Mouse (Mus musculus) CH12.LX (cell line): ENCODE measurements around the gene Tmem42. TPM values are rescaled to one million over a fixed set of nuclear protein-coding genes. Genes with fewer than 3 reads are reported as not detected.

ENCODE experiments used
- DNase-seq: peaks from one replicate; pipeline ENCODE4 v3.0.0-alpha.2; 2013; ENCODE audit errors: extremely low read depth
- H3K27ac ChIP-seq: 2 replicates; pipeline ENCODE4 v1.5.1; 2012; ENCODE audit warnings: low read depth, mild to moderate bottlenecking, control low read depth, moderate library complexity; ENCODE audit not compliant: insufficient read depth
- H3K27me3 ChIP-seq: replicated peaks from 2 replicates; pipeline ENCODE3; 2012; ENCODE audit warnings: inconsistent platforms
- H3K36me3 ChIP-seq, 2 experiments: replicated peaks in 1 of 2; 2 replicates each; pipeline versions ENCODE3 to v1.6.1; 2012; ENCODE audit warnings: inconsistent platforms in 1 of 2, low read length in 1 of 2, mild to moderate bottlenecking in 1 of 2, mixed read lengths in 1 of 2, moderate library complexity in 1 of 2; ENCODE audit not compliant: control insufficient read depth in 1 of 2, insufficient read depth in 1 of 2
- H3K4me1 ChIP-seq, 2 experiments: 2 replicates each; pipeline ENCODE4 v1.6.1; 2012; ENCODE audit warnings: inconsistent platforms in 1 of 2, moderate library complexity in 1 of 2; ENCODE audit not compliant: insufficient read depth in 2 of 2, control insufficient read depth in 1 of 2
- H3K4me2 ChIP-seq: 2 replicates; pipeline ENCODE4 v1.6.1; 2012; ENCODE audit warnings: low read depth, mild to moderate bottlenecking, control low read depth; ENCODE audit not compliant: poor library complexity, insufficient read depth, severe bottlenecking
- H3K4me3 ChIP-seq, 3 experiments: fragments of 150-350 bp in 1 of 3; sonication (generic) in 1 of 3; replicated peaks in 1 of 3; 2 replicates each; pipeline versions ENCODE3 to v1.5.1; 2011 to 2012; ENCODE audit warnings: low read depth in 2 of 3, low read length in 2 of 3, mild to moderate bottlenecking in 2 of 3, moderate library complexity in 2 of 3, control low read depth in 1 of 3, improper control_type of control experiment in 1 of 3, inconsistent platforms in 1 of 3, mixed read lengths in 1 of 3; ENCODE audit not compliant: poor library complexity in 1 of 3
- H3K79me2 ChIP-seq: replicated peaks from 2 replicates; pipeline ENCODE4 v1.6.1; 2012; ENCODE audit warnings: mild to moderate bottlenecking, moderate library complexity; ENCODE audit not compliant: control insufficient read depth, poor library complexity, insufficient read depth, severe bottlenecking; ENCODE audit errors: extremely low read depth
- H3K9ac ChIP-seq: 2 replicates; pipeline ENCODE4 v1.6.1; 2012; ENCODE audit warnings: low read depth, mild to moderate bottlenecking, control low read depth, moderate library complexity; ENCODE audit not compliant: insufficient read depth
- H3K9me3 ChIP-seq: replicated peaks from 2 replicates; pipeline ENCODE3; 2012; ENCODE audit warnings: low read length, inconsistent platforms, mixed read lengths
- BHLHE40 ChIP-seq: IDR thresholded peaks from 2 replicates; pipeline ENCODE4 v1.6.1; 2011; ENCODE audit warnings: mild to moderate bottlenecking, low read depth, low read length, improper control_type of control experiment
- CHD1 ChIP-seq: IDR thresholded peaks from 2 replicates; pipeline ENCODE4 v1.6.1; 2012; ENCODE audit warnings: low read depth, low read length, improper control_type of control experiment, inconsistent platforms
- CHD2 ChIP-seq: IDR thresholded peaks from 2 replicates; pipeline ENCODE4 v1.6.1; 2011; ENCODE audit warnings: low read length, improper control_type of control experiment
- CTCF ChIP-seq, 2 experiments: IDR thresholded peaks in 1 of 2; conservative IDR thresholded peaks in 1 of 2; 2 replicates each; pipeline ENCODE4 v1.5.1; 2011 to 2012; ENCODE audit warnings: low read depth in 2 of 2, low read length in 2 of 2, improper control_type of control experiment in 1 of 2, inconsistent platforms in 1 of 2, mild to moderate bottlenecking in 1 of 2, moderate library complexity in 1 of 2
- E2F4 ChIP-seq: IDR thresholded peaks from 2 replicates; pipeline ENCODE4 v1.6.1; 2011; ENCODE audit warnings: low read depth, low read length, improper control_type of control experiment; ENCODE audit not compliant: insufficient replicate concordance
- ELF1 ChIP-seq: IDR thresholded peaks from 2 replicates; pipeline ENCODE4 v1.6.1; 2014; ENCODE audit warnings: low read depth, mild to moderate bottlenecking, inconsistent platforms, low read length, improper control_type of control experiment
- EP300 ChIP-seq: IDR thresholded peaks from 2 replicates; pipeline ENCODE4 v1.6.1; 2011; ENCODE audit warnings: low read length, improper control_type of control experiment
- ETS1 ChIP-seq: conservative IDR thresholded peaks from 2 replicates; pipeline ENCODE4 v1.6.1; 2012; ENCODE audit warnings: low read depth, mild to moderate bottlenecking, inconsistent platforms, low read length, improper control_type of control experiment, moderate library complexity
- GABPA ChIP-seq: IDR thresholded peaks from 2 replicates; pipeline ENCODE4 v1.6.1; 2012; ENCODE audit warnings: low read depth, low read length, improper control_type of control experiment, inconsistent platforms; ENCODE audit not compliant: insufficient replicate concordance
- HCFC1 ChIP-seq: IDR thresholded peaks from 2 replicates; pipeline ENCODE4 v1.6.1; 2012; ENCODE audit warnings: low read depth, mild to moderate bottlenecking, inconsistent platforms, low read length, improper control_type of control experiment
- IRF4 ChIP-seq: IDR thresholded peaks from 2 replicates; pipeline ENCODE4 v1.6.1; 2014; ENCODE audit warnings: low read depth, mild to moderate bottlenecking, inconsistent platforms, low read length, improper control_type of control experiment
- JUN ChIP-seq: IDR thresholded peaks from 2 replicates; pipeline ENCODE4 v1.6.1; 2011; ENCODE audit warnings: low read depth, mild to moderate bottlenecking, low read length, improper control_type of control experiment, moderate library complexity; ENCODE audit not compliant: insufficient read depth
- JUND ChIP-seq: conservative IDR thresholded peaks from 2 replicates; pipeline ENCODE4 v1.6.1; 2011; ENCODE audit warnings: low read depth, low read length, improper control_type of control experiment
- KAT2A ChIP-seq: IDR thresholded peaks from 2 replicates; pipeline ENCODE4 v1.6.1; 2012; ENCODE audit warnings: low read length, improper control_type of control experiment, inconsistent platforms; ENCODE audit not compliant: insufficient replicate concordance
- MAFK ChIP-seq: IDR thresholded peaks from 2 replicates; pipeline ENCODE4 v1.6.1; 2011; ENCODE audit warnings: low read length, improper control_type of control experiment; ENCODE audit not compliant: insufficient replicate concordance
- MAX ChIP-seq: IDR thresholded peaks from 2 replicates; pipeline ENCODE4 v1.6.1; 2011; ENCODE audit warnings: low read length, improper control_type of control experiment
- MAZ ChIP-seq: IDR thresholded peaks from 2 replicates; pipeline ENCODE4 v1.6.1; 2012; ENCODE audit warnings: low read depth, mild to moderate bottlenecking, inconsistent platforms, low read length, improper control_type of control experiment, moderate library complexity
- MEF2A ChIP-seq: IDR thresholded peaks from 2 replicates; pipeline ENCODE4 v1.6.1; 2014; ENCODE audit warnings: low read depth, mild to moderate bottlenecking, inconsistent platforms, low read length, improper control_type of control experiment, borderline replicate concordance
- MXI1 ChIP-seq: IDR thresholded peaks from 2 replicates; pipeline ENCODE4 v1.6.1; 2011; ENCODE audit warnings: mild to moderate bottlenecking, low read depth, low read length, improper control_type of control experiment
- MYC ChIP-seq: IDR thresholded peaks from 2 replicates; pipeline ENCODE4 v1.6.1; 2011; ENCODE audit warnings: low read depth, mild to moderate bottlenecking, improper control_type of control experiment, low read length
- NELFE ChIP-seq: IDR thresholded peaks from 2 replicates; pipeline ENCODE4 v1.6.1; 2011; ENCODE audit warnings: low read depth, low read length, improper control_type of control experiment
- NRF1 ChIP-seq: IDR thresholded peaks from 2 replicates; pipeline ENCODE4 v1.6.1; 2014; ENCODE audit warnings: low read depth, mild to moderate bottlenecking, inconsistent platforms, low read length, improper control_type of control experiment, moderate library complexity
- PAX5 ChIP-seq: IDR thresholded peaks from 2 replicates; pipeline ENCODE4 v1.6.1; 2012; ENCODE audit warnings: low read length, inconsistent platforms, mixed read lengths
- POLR2A ChIP-seq: IDR thresholded peaks from 2 replicates; pipeline ENCODE4 v1.6.1; 2011; ENCODE audit warnings: low read depth, mild to moderate bottlenecking, improper control_type of control experiment, low read length
- POLR2AphosphoS2 ChIP-seq: IDR thresholded peaks from 2 replicates; pipeline ENCODE4 v1.6.1; 2011; ENCODE audit warnings: low read depth, low read length, improper control_type of control experiment
- RAD21 ChIP-seq: IDR thresholded peaks from 2 replicates; pipeline ENCODE4 v1.6.1; 2011; ENCODE audit warnings: low read depth, mild to moderate bottlenecking, low read length, improper control_type of control experiment, moderate library complexity
- RCOR1 ChIP-seq: conservative IDR thresholded peaks from 2 replicates; pipeline ENCODE4 v1.6.1; 2012; ENCODE audit warnings: low read depth, mild to moderate bottlenecking, inconsistent platforms, low read length, improper control_type of control experiment
- SIN3A ChIP-seq: IDR thresholded peaks from 2 replicates; pipeline ENCODE4 v1.6.1; 2012; ENCODE audit warnings: low read length, improper control_type of control experiment, inconsistent platforms
- SMC3 ChIP-seq: IDR thresholded peaks from 2 replicates; pipeline ENCODE4 v1.6.1; 2011; ENCODE audit warnings: low read depth, low read length, improper control_type of control experiment
- TBP ChIP-seq: conservative IDR thresholded peaks from 2 replicates; pipeline ENCODE4 v1.6.1; 2011; ENCODE audit warnings: low read depth, low read length, improper control_type of control experiment
- TCF12 ChIP-seq: IDR thresholded peaks from 2 replicates; pipeline ENCODE4 v1.6.1; 2014; ENCODE audit warnings: low read depth, mild to moderate bottlenecking, inconsistent platforms, low read length, improper control_type of control experiment
- UBTF ChIP-seq: IDR thresholded peaks from 2 replicates; pipeline ENCODE4 v1.6.1; 2012; ENCODE audit warnings: low read depth, mild to moderate bottlenecking, inconsistent platforms, low read length, improper control_type of control experiment, moderate library complexity
- USF1 ChIP-seq: IDR thresholded peaks from 2 replicates; pipeline ENCODE4 v1.6.1; 2014; ENCODE audit warnings: low read depth, mild to moderate bottlenecking, inconsistent platforms, low read length, improper control_type of control experiment
- USF2 ChIP-seq: conservative IDR thresholded peaks from 2 replicates; pipeline ENCODE4 v1.6.1; 2011; ENCODE audit warnings: low read depth, low read length, improper control_type of control experiment
- ZC3H11A ChIP-seq: IDR thresholded peaks from 2 replicates; pipeline ENCODE4 v1.6.1; 2012; ENCODE audit warnings: low read depth, mild to moderate bottlenecking, inconsistent platforms, low read length, improper control_type of control experiment
- ZKSCAN1 ChIP-seq: IDR thresholded peaks from 2 replicates; pipeline ENCODE4 v1.6.1; 2012; ENCODE audit warnings: low read depth, inconsistent platforms, low read length, improper control_type of control experiment, borderline replicate concordance
- ZMIZ1 ChIP-seq: IDR thresholded peaks from 2 replicates; pipeline ENCODE4 v1.6.1; 2012; ENCODE audit warnings: low read depth, mild to moderate bottlenecking, inconsistent platforms, low read length, improper control_type of control experiment
- ZNF384 ChIP-seq: IDR thresholded peaks from 2 replicates; pipeline ENCODE4 v1.6.1; 2012; ENCODE audit warnings: low read depth, low read length, improper control_type of control experiment, inconsistent platforms
- dilution Hi-C: fragments of 300-500 bp; cut with MboI; formaldehyde crosslinking; loops from 2 replicates; pipeline ENCODE4 v1.14.3; 2020; ENCODE audit warnings: low sequenced_read_pairs; ENCODE audit not compliant: extremely low pct_unique_long_range_greater_than_20kb, extremely low pct_ligation_motif_present
- in situ Hi-C: fragments of 300-500 bp; cut with MboI; formaldehyde crosslinking; loops from 3 replicates; pipeline ENCODE4 v1.14.3; 2019; ENCODE audit warnings: low sequenced_read_pairs, low pct_ligation_motif_present, low pct_unique_long_range_greater_than_20kb, mixed read lengths
- polyA plus RNA-seq: library from polyadenylated mRNA; unstranded; fragments of >175 nt; gene quantifications from 2 replicates; pipeline ENCODE4 v1.2.1, GENCODE M21; 2012; ENCODE audit warnings: low read depth; ENCODE audit not compliant: insufficient read length
- total RNA-seq, 2 experiments: library from RNA; depleted of rRNA; stranded (reverse); fragments of 300-350 nt in 1 of 2; fragments of >200 nt in 1 of 2; gene quantifications; 2 replicates each; pipeline ENCODE4 v1.2.3; 2012 to 2014

Tmem42 gene
- 5.5 and 6.9 TPM in 2 replicates for total RNA-seq (2012; rRNA removed)
- 5.1 and 5.3 TPM in 2 replicates for total RNA-seq (2014; rRNA removed)
- 6.4 and 6.8 TPM in 2 replicates for polyA plus RNA-seq

GRCm38 (mm10) chr9:123020995-123021631 lies at the start of gene Tmem42:
Gene Tmem42 (plus strand): TSS chr9:123021326.
- H3K27me3 ChIP-seq = no peaks in the 10 kb centered on the region
- H3K36me3 ChIP-seq = peaks cover 3 to 35% of the 10 kb centered on the region in 2 experiments
- dilution Hi-C loops (no loop called here), in situ Hi-C loops (no loop called here)
- no peak for TF ChIP-seq JUN
- TF ChIP-seq RCOR1 = no peak
- peak; percentile 91; the same call in 1 of the 2 replicates for TF ChIP-seq MXI1
- TF ChIP-seq ZMIZ1 = peak; percentile 87
- TF ChIP-seq POLR2AphosphoS2 = no peak
- no peak for TF ChIP-seq GABPA
- TF ChIP-seq ZKSCAN1 = peak; percentile 34; the same call in 1 of the 2 replicates
- no peak for TF ChIP-seq CHD1
- TF ChIP-seq ETS1 = no peak
- no peak for TF ChIP-seq TBP
- TF ChIP-seq IRF4 = peak; percentile 51
- TF ChIP-seq TCF12 = peak; percentile 57; the same call in 1 of the 2 replicates
- TF ChIP-seq RAD21 = no peak
- 0 out of 2 replicates have a peak, but pooled peaks have one; percentile 47 for TF ChIP-seq MAFK
- no peak for TF ChIP-seq JUND
- no peak for TF ChIP-seq USF1
- no peak for TF ChIP-seq SMC3
- TF ChIP-seq BHLHE40 = peak; percentile 78; the same call in 1 of the 2 replicates
- TF ChIP-seq PAX5 = no peak
- TF ChIP-seq USF2 = no peak
- TF ChIP-seq CTCF (conservative IDR thresholded peaks at IDR 0.05 in 1 of 2, IDR thresholded peaks at IDR 0.05 in 1 of 2; ENCODE audit: low read depth in 2 of 2, low read length in 2 of 2) = no peak
- no peak for TF ChIP-seq ZNF384
- TF ChIP-seq MAX = peak; percentile 50; the same call in 1 of the 2 replicates
- TF ChIP-seq NELFE = peak; percentile 80; the same call in 1 of the 2 replicates
- TF ChIP-seq E2F4 = no peak
- TF ChIP-seq HCFC1 = peak; percentile 67
- no peak for TF ChIP-seq EP300
- TF ChIP-seq MAZ = no peak
- TF ChIP-seq NRF1 = 0 out of 2 replicates have a peak, but pooled peaks have one; percentile 10
- TF ChIP-seq UBTF = peak; percentile 72; the same call in 1 of the 2 replicates
- TF ChIP-seq MEF2A = no peak
- no peak for TF ChIP-seq KAT2A
- peak; percentile 60; the same call in 1 of the 2 replicates for TF ChIP-seq ELF1
- no peak; the same call in none of the 2 replicates for TF ChIP-seq POLR2A
- peak; percentile 82 for TF ChIP-seq ZC3H11A
- peak; percentile 26; the same call in 1 of the 2 replicates for TF ChIP-seq SIN3A
- peak; percentile 80 for TF ChIP-seq CHD2
- peak; percentile 63; the same call in 1 of the 2 replicates for TF ChIP-seq MYC
- peaks cover 2 to 38% of the 10 kb centered on the region in 2 experiments; a peak in 2 of 4 replicates for H3K4me1 ChIP-seq
- peak within 1 kb of the TSS; percentile 86 for H3K27ac ChIP-seq
- peak within 1 kb of the TSS; percentile 92 for H3K9ac ChIP-seq
- peak within 1 kb of the TSS; percentile 74 to 95 (median 92) for H3K4me3 ChIP-seq
- H3K79me2 ChIP-seq = no peaks in the 10 kb centered on the region; the same call in 1 of the 2 replicates
- no peaks in the 10 kb centered on the region for H3K9me3 ChIP-seq
- DNase-seq = peak; percentile 84
- H3K4me2 ChIP-seq = peak within 1 kb of the TSS; percentile 96
